Mouse (Mus musculus) liver, adult 2 months (tissue): ENCODE results near the gene Ntmt1. TPM values are rescaled to one million over a fixed set of nuclear protein-coding genes. Genes with fewer than 3 reads are reported as not detected.

Experiments used
- DNase-seq: peaks from one replicate; pipeline ENCODE4 v3.0.0-alpha.2; 2011; ENCODE audit warnings: low read depth, low spot score; ENCODE audit errors: extremely low read depth
- H3K27ac ChIP-seq: fragments of 200-500 bp; replicated peaks from 2 replicates; pipeline ENCODE4 v1.5.1; 2012; ENCODE audit warnings: low read depth, mild to moderate bottlenecking, control low read depth, inconsistent platforms, low read length; ENCODE audit not compliant: insufficient read depth
- H3K27me3 ChIP-seq: fragments of 200-500 bp; 2 replicates; pipeline ENCODE4 v1.6.1; 2012; ENCODE audit warnings: mild to moderate bottlenecking, moderate library complexity, low read length, inconsistent platforms; ENCODE audit not compliant: control insufficient read depth, insufficient read depth
- H3K36me3 ChIP-seq: fragments of 200-500 bp; 2 replicates; pipeline ENCODE4 v1.6.1; 2012; ENCODE audit warnings: low read length, inconsistent platforms; ENCODE audit not compliant: control insufficient read depth, insufficient read depth
- H3K4me1 ChIP-seq: fragments of 200-500 bp; 2 replicates; pipeline ENCODE4 v1.6.1; 2011; ENCODE audit warnings: low read length; ENCODE audit not compliant: control insufficient read depth, insufficient read depth
- H3K4me3 ChIP-seq: fragments of 200-500 bp; 2 replicates; pipeline ENCODE4 v1.5.1; 2011; ENCODE audit warnings: low read depth, mild to moderate bottlenecking, control low read depth, low read length, moderate library complexity; ENCODE audit not compliant: insufficient read depth
- H3K79me2 ChIP-seq: fragments of 200-500 bp; 2 replicates; pipeline ENCODE4 v1.6.1; 2012; ENCODE audit warnings: inconsistent platforms, mild to moderate bottlenecking, low read length, moderate library complexity; ENCODE audit not compliant: control insufficient read depth, insufficient read depth
- H3K9ac ChIP-seq: fragments of 200-500 bp; 2 replicates; pipeline ENCODE4 v1.6.1; 2012; ENCODE audit warnings: low read depth, mild to moderate bottlenecking, control low read depth, inconsistent platforms, low read length
- CTCF ChIP-seq: fragments of 200-500 bp; IDR thresholded peaks from 2 replicates; pipeline ENCODE4 v1.5.1; 2011; ENCODE audit warnings: low read depth, low read length, control low read depth
- POLR2A ChIP-seq: fragments of 200-500 bp; IDR thresholded peaks from 2 replicates; pipeline ENCODE4 v1.6.1; 2011; ENCODE audit warnings: low read length, control low read depth; ENCODE audit not compliant: insufficient read depth; ENCODE audit errors: extremely low read depth
- WGBS: fragments of 180-500 bp; shearing (Covaris S2); methylation state at CpG from one replicate; pipeline ENCODE4 v1.1.7; 2018; 5-methylcytosine and 5-hydroxymethylcytosine counted together
- polyA plus RNA-seq: library from polyadenylated mRNA; depleted of rRNA; stranded (reverse); fragments of >200 nt; gene quantifications from 2 replicates; pipeline ENCODE4 v1.2.3, GENCODE M21; 2012; rRNA removed
- total RNA-seq: library from RNA; depleted of rRNA; stranded (reverse); fragments of >200 nt; gene quantifications from 2 replicates; pipeline ENCODE4 v1.2.3, GENCODE M21; 2014; rRNA removed

Ntmt1 gene
- total RNA-seq = 8.3 and 8.8 TPM in 2 replicates
- 11.9 and 15.9 TPM in 2 replicates for polyA plus RNA-seq

DNA sequence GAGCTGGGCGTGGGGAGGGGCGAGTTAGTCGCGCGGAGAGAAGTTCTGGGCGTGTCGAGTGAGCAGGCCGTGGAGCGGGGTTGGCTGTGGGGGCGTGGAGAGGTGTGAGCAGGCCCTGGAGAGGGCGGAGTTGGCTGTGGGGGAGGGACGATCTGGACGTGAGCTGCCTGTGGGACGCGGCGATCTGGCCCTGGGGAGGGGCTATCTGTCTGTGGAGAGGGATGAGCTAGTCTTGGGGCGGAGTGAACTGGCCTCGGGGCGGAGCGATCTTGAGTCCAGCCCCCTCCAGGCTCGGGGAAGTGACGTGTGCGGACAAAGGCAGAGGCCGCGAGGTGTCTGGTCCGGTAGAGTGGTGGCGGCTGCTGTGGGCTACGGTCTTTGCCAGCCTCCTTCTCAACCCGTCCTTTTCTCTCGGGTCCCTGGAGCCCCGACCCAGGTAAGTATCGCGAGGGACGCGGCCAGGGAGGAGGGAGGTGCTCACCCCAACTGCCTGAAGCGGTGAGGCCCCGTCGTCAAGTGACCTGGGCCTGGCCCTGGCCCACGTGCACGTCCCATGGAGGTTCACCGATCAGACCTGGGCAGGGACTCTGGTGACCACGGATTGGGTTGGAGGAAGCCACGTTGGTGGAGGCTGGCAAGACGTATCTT, at the start of gene Ntmt1:
Gene Ntmt1, plus strand, starts transcription at position 179 of the 648 bp plus-strand sequence.
- H3K36me3 ChIP-seq = no peaks in the 10 kb centered on the region

DNA sequence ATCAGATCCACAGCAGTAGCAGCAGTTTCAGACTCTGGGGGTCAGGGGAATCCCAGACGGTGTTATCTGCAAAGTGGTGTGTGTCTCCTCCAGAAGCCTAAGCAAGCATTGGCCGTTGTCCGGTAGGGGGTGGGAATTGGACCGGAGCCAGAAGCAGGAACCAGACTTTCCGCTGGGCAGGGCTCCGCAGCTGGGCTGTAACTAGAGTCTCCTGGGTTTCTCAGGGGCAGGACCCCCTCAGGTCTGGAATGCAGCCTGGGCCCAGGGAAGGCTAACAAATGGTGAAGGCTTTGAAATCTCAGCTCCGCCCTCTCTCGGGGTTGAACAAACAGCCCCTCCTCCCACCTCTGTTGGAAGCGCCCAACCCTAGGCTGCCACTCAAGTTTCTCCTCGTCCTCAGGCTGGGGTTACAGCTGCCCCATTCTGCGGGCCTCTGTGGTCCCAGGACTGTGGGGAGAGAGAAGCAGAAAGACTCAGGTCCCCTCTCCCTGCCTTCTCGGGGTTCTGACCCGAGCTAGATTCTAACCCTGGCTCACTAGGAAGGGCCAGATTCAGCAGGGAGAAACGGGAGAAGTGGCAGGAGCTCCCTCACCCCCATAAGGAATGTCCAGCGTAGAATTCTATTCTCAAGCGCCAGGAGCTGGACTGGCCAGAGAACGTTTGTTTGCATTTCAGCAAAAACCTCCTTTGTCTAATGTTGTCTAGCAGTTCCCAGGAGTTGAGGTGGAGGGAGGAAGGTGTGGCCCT, 49.1 kb upstream of the Ntmt1 start:
- no peak overlapping the region for H3K27ac ChIP-seq
- no peaks in the 10 kb centered on the region for H3K27me3 ChIP-seq
- DNase-seq = peak; percentile 51
- TF ChIP-seq POLR2A (no peak), CTCF (peak; percentile 49)
- peak overlapping the region; percentile 13; the same call in 1 of the 2 replicates for H3K9ac ChIP-seq
- 17% methylated on average over 17 of the region's 17 CpGs for WGBS
- no peaks in the 10 kb centered on the region for H3K79me2 ChIP-seq
- H3K36me3 ChIP-seq = no peaks in the 10 kb centered on the region
- peak overlapping the region; percentile 4; the same call in 1 of the 2 replicates for H3K4me3 ChIP-seq
- peaks cover 12% of the 10 kb centered on the region for H3K4me1 ChIP-seq

More for the DNA sequence above, at the start of gene Ntmt1:
- H3K27me3 ChIP-seq = no peaks in the 10 kb centered on the region
- under 1% methylated on average over 42 of the region's 44 CpGs for WGBS
- peaks cover 10% of the 10 kb centered on the region; the same call in 1 of the 2 replicates for H3K79me2 ChIP-seq
- peak; percentile 97 for DNase-seq
- H3K4me3 ChIP-seq = peak within 1 kb of the TSS; percentile 69
- H3K9ac ChIP-seq = peak within 1 kb of the TSS; percentile 80
- peak within 1 kb of the TSS; percentile 61 for H3K27ac ChIP-seq
- H3K4me1 ChIP-seq = peaks cover 7% of the 10 kb centered on the region
- TF ChIP-seq POLR2A = peak; percentile 86
- no peak for TF ChIP-seq CTCF

DNA sequence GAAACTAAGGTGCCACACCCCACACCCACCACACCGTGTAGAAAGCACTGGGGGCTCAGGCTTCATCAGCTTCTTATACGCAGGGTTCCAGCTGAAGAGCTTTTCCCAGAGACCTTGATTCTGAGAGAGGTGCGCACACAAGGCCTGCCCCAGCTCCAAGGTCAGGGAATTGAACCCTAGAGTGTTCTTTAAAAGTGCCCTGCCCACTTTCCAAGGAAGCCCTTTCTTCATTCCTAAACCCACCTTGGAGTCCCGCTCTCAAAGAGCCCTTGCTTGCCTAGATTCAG, 48.6 kb upstream of the Ntmt1 start:
- WGBS = 76% methylated on average over 4 of the region's 4 CpGs
- Histone ChIP-seq H3K4me3 (no peak overlapping the region), H3K9ac (no peak overlapping the region), H3K36me3 (no peaks in the 10 kb centered on the region), H3K79me2 (no peaks in the 10 kb centered on the region), H3K27me3 (no peaks in the 10 kb centered on the region), H3K27ac (no peak overlapping the region), H3K4me1 (peaks cover 12% of the 10 kb centered on the region)
- DNase-seq = no peak
- TF ChIP-seq POLR2A (no peak), CTCF (no peak)

DNA sequence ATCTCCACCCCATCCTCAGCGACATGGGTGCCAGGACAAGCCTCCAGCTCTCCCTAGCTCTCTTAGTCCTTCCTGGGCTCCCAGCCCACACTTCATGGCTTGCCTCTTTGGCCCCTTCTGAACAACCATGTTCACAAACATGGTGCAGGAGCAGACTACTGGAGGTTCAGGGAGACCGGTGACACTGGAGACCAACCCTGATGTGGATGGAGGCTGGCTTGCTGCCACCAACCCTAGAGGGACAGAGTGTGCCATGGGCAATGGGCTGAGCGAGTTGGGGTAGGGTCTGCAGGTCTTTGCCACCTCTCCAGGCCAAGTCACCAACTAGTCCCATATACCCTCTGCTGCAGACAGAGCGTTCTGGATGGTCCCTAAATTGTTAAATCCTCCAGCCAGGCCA, 48.2 kb upstream of the Ntmt1 start:
- TF ChIP-seq POLR2A (no peak), CTCF (no peak)
- Histone ChIP-seq H3K9ac (no peak overlapping the region), H3K4me1 (peaks cover 12% of the 10 kb centered on the region), H3K27me3 (no peaks in the 10 kb centered on the region), H3K36me3 (no peaks in the 10 kb centered on the region), H3K79me2 (no peaks in the 10 kb centered on the region), H3K27ac (no peak overlapping the region), H3K4me3 (no peak overlapping the region)
- no peak for DNase-seq
- WGBS = 72% methylated on average over 4 of the region's 4 CpGs

DNA sequence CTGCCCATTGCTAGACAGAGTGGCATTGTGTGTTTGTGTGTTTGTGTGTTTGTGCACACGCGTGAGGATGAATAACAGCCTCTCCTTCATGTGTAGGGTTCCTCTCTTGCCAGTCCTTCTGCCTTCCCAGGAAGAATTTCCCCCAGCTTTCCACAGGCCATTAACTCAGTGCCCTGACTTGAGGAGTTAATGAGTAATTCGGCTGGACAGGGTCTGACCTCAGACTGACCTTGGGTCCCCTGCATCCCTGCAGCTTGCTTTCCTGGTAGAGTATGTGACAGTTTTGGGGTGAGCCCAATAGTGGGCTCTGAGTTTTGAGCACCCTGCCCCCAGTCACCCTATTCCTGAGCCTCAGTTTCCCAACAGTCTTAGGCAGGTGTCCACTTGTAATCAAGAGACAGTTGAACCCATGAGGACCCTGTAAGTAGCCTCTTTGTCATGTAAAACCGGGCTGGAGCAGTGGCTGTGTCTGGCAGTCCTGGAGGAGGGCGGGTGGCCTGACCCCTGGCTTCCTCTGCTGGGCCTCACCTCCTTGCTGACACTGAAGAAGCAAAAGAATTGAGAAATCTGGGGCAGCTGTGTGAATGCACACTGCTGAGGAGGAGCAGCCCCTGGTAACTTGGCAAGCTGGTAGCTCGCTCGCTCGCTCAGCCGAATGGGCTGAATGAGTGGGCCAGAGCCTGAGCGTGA, 47.6 kb upstream of the Ntmt1 start:
- Histone ChIP-seq H3K9ac (no peak overlapping the region), H3K4me3 (no peak overlapping the region), H3K4me1 (peaks cover 12% of the 10 kb centered on the region), H3K27ac (no peak overlapping the region), H3K79me2 (no peaks in the 10 kb centered on the region), H3K27me3 (no peaks in the 10 kb centered on the region), H3K36me3 (no peaks in the 10 kb centered on the region)
- no peak for TF ChIP-seq CTCF
- TF ChIP-seq POLR2A = no peak
- 64% methylated on average over 10 of the region's 10 CpGs for WGBS
- no peak for DNase-seq
